Mouse (Mus musculus) left cerebral cortex, adult 18-20 months (tissue): ENCODE data around the gene Ube2l6. TPM values are rescaled to one million over a fixed set of nuclear protein-coding genes. Genes with fewer than 3 reads are reported as not detected.

Experiments
- DNase-seq, 2 experiments: peaks; one replicate each; pipeline ENCODE4 v3.0.0; 2021 to 2022; ENCODE audit warnings: low spot score in 2 of 2, mixed read lengths in 1 of 2
- long read RNA-seq, 2 experiments: library from polyadenylated mRNA; stranded (forward); transcript quantifications; one replicate each; pipeline ENCODE4 v2.0.0; 2021
- total RNA-seq, 2 experiments: library from RNA; stranded (reverse); gene quantifications; 2 replicates each; pipeline ENCODE4 v1.2.3; 2021

Ube2l6 gene
- total RNA-seq: 1 to 10 TPM; 8.2 to 8.5 TPM
- long read RNA-seq, experiment 1, transcript Ube2l6-201 (4 exons, 1,560 nt): major isoform, 15 of 17 reads
- long read RNA-seq, experiment 1, partial matches to known transcripts: 0 of 17 reads
- long read RNA-seq, experiment 1, other reads (novel, unspliced or antisense): 2 of 17 reads
- long read RNA-seq, experiment 2, transcript Ube2l6-201 (4 exons, 1,560 nt): major isoform, 12 of 15 reads
- long read RNA-seq, experiment 2, partial matches to known transcripts: 0 of 15 reads
- long read RNA-seq, experiment 2, other reads (novel, unspliced or antisense): 3 of 15 reads

DNA sequence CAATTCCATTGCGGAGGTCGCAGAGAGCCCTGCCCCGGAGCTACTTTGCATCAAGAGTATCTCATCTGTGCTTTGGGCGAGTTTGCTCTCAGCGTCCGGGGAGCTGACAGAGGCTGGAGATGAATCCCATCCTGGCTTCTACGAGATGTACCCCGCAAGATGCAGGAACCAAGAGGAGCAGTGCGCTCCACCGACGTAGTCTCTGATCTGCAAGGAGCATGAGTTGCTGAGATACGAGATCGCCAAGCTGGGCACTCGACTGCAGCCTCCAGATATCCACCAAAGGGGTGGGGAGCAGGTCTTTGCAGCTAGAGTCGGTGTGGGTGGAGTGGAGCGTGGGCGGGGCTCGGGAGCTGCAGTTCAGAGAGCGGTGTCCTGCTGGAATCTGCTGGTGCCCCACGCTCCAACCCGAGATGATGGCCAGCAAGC lies at the start of gene Ube2l6:
TSS of gene Ube2l6 (plus strand) at position 336 of the 429 bp plus-strand sequence.
- DNase-seq: peak; percentile 72 to 83

GRCm38 (mm10) chr2:84750115-84750514 lies 48.5 kb upstream of the Ube2l6 start:
- DNase-seq: no peak

DNA sequence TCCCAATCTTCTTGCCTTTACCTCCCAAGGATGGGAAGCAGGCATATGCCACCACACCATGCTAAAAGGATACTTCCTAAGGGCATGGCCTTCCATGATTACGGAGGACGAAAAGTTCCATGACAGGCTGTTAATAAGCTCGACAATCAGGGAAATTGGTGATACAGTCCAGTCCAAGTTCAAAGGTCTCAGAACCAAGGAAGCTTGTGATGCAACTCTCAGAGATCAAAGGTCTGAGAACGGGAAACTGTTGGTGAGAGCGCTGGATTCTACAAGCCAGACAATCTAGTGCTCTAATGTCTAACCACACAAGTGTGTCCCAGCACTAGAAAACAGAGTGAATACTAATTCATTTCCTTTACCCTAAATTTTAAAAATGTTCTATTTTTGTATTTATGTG lies 42.4 kb upstream of the Ube2l6 start:
- no peak for DNase-seq

GRCm38 (mm10) chr2:84757026-84757682 lies 41.5 kb upstream of the Ube2l6 start:
- DNase-seq: no peak

DNA sequence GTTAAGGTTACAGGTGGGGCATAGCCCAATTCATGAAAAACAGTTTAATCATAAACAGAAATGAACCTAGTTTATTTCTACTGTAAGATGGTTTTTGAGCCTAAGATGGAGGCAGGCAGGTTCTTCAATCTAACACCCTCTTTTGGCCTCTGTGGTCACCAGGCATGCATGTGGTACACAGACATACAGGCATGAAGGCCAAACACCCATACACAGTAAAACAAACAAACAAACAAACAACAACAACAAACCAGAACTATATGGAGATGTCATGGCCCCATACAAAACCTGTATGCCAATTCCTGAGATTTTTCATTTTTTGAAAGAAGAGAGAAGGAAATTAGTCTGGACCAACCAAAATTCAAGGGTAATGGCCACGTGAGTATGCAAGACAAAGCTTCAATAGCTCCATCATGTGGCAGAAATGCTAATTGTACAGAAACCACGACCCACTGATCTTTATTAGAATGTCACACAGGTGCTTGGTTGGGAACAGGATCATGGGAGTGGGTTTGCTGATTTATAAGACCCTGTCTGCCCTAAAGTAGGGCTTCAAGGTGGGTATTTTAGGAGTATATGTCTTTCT lies 40.0 kb upstream of the Ube2l6 start:
- DNase-seq: peak in 1 of 2 experiments; percentile 52

GRCm38 (mm10) chr2:84760777-84761176 lies 37.9 kb upstream of the Ube2l6 start:
- no peak for DNase-seq

DNA sequence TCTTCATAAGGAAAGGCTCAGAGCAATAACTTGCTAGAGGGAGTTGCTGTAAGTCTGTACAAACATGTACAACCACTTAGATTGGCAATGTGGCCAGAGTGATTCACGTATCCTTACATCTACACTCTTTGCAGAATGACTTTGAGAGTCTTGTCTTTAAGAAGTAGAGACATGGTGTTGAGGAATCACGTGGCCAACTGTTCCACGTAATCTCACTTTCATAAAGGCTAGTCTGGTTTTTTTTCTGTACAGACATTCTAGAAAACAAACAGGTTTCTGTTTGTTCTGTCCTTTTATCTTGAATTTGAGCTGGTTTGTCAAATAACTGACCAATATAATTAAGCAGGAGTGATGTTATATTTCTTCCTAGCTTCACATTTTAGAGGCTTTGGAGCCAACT lies 37.3 kb upstream of the Ube2l6 start:
- no peak for DNase-seq

- DNase-seq: no peak
Measured at GRCm38 (mm10) chr2:84761840-84762239, 36.8 kb upstream of the Ube2l6 start.

- DNase-seq: no peak
Measured at GRCm38 (mm10) chr2:84762295-84762694, 36.3 kb upstream of the Ube2l6 start.

DNA sequence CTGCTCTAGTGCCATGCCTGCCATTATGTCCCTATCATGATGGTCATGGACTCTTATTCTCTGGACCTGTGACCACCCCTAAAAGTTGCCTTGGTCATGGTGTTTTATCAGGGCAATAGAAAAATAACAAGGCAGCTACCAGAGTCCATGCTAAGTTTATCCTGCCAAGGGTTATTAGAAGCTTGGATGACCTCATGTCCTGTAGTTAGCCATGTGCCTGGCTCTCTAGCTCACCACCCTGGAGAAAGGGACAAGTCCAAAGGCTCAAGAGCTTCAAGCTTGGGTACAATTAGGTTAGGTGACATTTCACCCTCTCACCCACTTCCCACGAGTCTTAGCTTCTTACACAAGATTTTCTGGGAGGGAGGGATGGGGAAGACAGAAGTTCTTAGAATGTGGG lies 35.8 kb upstream of the Ube2l6 start:
- no peak for DNase-seq

DNA sequence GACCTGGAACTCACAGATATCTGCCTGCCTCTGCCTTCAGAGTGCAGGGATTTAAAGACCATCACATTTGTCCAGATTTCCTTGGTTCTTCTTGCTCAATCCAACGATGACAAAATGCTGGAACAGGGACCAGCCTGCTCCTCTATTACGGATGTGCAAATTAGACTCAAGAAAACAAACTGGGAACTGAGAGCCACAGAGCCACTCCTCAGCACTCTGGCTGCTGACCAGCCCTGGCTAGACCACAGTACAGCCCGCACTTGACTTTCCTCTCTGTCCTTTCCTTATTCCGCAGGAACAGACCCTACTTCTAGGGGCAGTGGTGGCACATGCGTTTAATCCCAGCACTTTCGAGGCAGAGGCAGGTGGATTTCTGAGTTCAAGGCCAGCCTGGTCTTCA lies 28.1 kb upstream of the Ube2l6 start:
- DNase-seq: no peak

DNA sequence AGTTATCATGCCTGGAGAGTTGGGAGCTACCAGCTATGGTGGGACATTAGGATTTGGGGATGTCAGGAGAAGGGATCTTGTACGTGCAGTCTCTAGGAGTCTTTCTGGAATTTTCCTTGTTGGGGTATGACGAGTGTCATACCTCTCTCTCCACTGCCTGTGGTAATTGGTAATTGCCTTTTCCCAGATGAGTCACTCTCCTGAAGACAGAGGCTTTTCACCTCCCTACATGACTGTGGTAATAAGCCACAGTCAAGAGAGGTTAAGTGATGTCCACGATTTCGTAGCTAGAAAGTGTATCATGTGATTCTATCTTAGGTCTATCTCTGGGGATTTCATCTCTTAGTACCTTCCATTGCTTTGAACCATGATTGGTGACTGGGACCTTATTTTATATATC lies 26.2 kb upstream of the Ube2l6 start:
- no peak for DNase-seq

DNA sequence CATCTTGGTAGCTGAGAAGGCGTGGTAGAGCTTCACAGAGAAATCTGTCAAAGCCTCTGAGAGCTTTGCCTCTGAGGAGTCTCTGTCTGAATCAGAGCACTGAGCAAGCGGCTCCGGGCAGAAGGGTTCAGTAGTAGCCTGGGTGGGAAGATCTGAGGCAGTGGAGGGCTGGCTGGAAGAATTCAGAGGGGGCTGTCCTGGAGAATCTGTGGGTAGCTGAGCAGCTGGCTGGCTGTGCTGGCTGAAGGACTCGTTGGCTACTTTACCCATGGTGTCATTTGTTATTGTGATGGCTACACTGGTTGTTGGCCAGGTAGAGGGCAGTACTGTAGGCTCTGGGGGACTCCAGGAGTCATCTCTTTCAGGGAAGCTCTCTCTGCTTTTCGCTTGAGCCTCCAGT lies 25.4 kb upstream of the Ube2l6 start:
- DNase-seq: no peak

DNA sequence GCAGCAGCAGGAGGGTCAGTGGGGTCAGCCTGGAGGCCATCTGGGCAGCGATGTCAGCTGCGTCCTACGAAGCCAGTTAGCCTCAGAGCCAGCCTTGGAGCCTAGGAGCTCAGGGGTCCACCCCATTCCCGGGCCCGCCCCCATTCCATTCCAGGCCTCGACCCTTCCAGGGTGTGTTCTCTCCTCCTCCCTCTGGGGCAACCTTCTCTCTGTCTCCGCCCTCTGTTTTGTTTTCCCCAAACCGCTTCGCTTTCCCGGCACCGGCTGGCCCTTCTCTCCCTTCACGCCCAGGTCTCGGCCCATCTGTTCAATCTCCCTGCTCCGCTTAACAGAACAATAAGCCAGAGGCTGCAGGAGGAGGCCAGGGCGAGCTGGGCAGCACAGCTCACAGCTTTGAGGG lies 23.9 kb upstream of the Ube2l6 start:
- peak; percentile 7 to 10 for DNase-seq

GRCm38 (mm10) chr2:84775241-84775640 lies 23.4 kb upstream of the Ube2l6 start, which contains the start of gene Serping1:
Gene Serping1 (minus strand): TSS chr2:84775444.
- DNase-seq: no peak

GRCm38 (mm10) chr2:84775665-84776064 lies 23.0 kb upstream of the Ube2l6 start:
- no peak for DNase-seq

- DNase-seq: no peak
Measured at GRCm38 (mm10) chr2:84777706-84778105, 20.9 kb upstream of the Ube2l6 start.

- no peak for DNase-seq
Measured at GRCm38 (mm10) chr2:84779210-84779609, 19.4 kb upstream of the Ube2l6 start.

DNA sequence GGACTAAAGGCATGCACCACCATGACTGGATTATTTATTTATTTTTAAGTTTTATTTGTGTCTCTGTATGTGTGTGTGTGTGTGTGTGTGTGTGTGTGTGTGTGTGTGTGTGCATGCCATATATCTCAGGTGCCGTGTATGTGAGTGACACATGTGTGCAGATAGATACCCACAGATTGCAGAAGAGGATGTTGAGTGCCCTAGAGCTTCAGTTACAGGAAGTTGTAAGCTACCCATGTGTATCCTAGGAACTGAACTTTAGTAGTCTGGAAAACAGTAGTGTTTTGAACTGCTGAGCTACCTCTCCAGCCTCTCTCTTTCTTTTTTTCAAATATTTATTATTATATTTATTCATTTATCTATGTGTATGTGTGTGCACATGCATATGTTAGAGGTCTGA lies 15.3 kb upstream of the Ube2l6 start:
- no peak for DNase-seq

DNA sequence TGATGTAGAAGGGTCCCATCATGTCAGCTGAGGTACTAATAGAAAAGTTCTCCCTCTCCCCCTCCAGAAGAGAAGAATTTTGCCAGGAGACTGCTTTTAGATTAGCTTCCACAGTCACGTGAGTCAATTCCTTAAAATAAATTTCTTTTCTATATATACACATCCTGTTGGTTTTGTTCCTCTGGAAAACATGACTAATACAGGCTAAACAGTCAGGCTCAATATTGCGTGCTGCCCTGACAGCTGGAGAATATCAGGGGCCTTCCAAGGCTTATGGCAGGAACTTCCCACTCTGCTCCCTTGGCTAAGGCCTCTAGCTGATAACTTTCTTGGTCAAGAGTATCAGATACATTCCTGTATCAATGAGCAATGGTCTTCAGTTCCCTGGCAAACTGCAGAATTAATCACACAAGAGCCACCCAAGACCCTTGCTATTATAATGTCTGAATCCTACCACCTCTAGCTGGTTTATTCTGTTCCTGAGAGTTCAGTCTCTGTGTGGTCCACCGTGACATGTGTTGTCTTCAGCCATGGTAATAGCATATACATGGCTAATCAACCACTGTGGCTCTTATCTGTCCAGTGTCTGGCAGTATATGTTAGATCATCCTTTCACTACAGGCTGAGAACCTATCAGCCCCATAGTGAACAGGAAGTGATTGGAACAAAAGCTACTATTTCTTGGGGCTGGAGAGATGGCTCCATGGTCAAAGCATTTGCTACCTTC lies 14.6 kb upstream of the Ube2l6 start:
- DNase-seq: no peak

GRCm38 (mm10) chr2:84788316-84788715 lies 10.3 kb upstream of the Ube2l6 start:
- DNase-seq: no peak

GRCm38 (mm10) chr2:84790418-84790817 lies 8.2 kb upstream of the Ube2l6 start:
- no peak for DNase-seq
